Mouse (Mus musculus) myocyte (in vitro differentiated cells): ENCODE data around the gene Pfdn4.

ENCODE experiments used
- E2F4 ChIP-seq: IDR thresholded peaks from one replicate; pipeline ENCODE4 v1.6.1; 2011; ENCODE audit warnings: mild to moderate bottlenecking, control low read depth, moderate library complexity; ENCODE audit not compliant: insufficient read depth
- MAX ChIP-seq: IDR thresholded peaks from one replicate; pipeline ENCODE4 v1.6.1; 2011; ENCODE audit warnings: low read depth, mild to moderate bottlenecking, control low read depth
- REST ChIP-seq: IDR thresholded peaks from one replicate; pipeline ENCODE4 v1.6.1; 2011; ENCODE audit warnings: mild to moderate bottlenecking, control low read depth, moderate library complexity; ENCODE audit not compliant: insufficient read depth, insufficient read length
- TCF3 ChIP-seq: IDR thresholded peaks from one replicate; pipeline ENCODE4 v1.6.1; 2011; ENCODE audit warnings: low read depth, control low read depth; ENCODE audit not compliant: insufficient read length

- TF ChIP-seq TCF3 (no peak), MAX (no peak), REST (no peak), E2F4 (no peak)
Observed at GRCm38 (mm10) chr2:170539211-170539610, 43.0 kb downstream of the Pfdn4 start.
